Mouse (Mus musculus) heart, embryonic 11.5 days (tissue): ENCODE measurements at regions not wholly inside any gene's neighbourhood (a gene's known extent, or its start where the extent isn't known, plus 50 kb on each side); places are given as distances from the start of the nearest gene placed in this dataset.

Experiments used
- ATAC-seq: fragments of 200-750 bp; cut with Nextera tagmentation; replicated peaks from 2 replicates; pipeline ENCODE4 v1.8.0; 2017; ENCODE audit warnings: moderate library complexity; ENCODE audit not compliant: insufficient number of reproducible peaks, low FRiP score, low TSS enrichment
- H3K27ac ChIP-seq: fragments of 300-500 bp; sonication (generic); 2 replicates; pipeline ENCODE4 v1.5.1; 2014; ENCODE audit warnings: mild to moderate bottlenecking, low read depth, low read length
- H3K27me3 ChIP-seq: fragments of 300-500 bp; sonication (generic); 2 replicates; pipeline ENCODE4 v1.6.1; 2014; ENCODE audit warnings: mild to moderate bottlenecking, low read length, mixed read lengths; ENCODE audit not compliant: control insufficient read depth, insufficient read depth
- H3K36me3 ChIP-seq: fragments of 300-500 bp; sonication (generic); 2 replicates; pipeline ENCODE4 v1.6.1; 2014; ENCODE audit warnings: mild to moderate bottlenecking, low read length, moderate library complexity, mixed read lengths; ENCODE audit not compliant: control insufficient read depth, insufficient read depth
- H3K4me1 ChIP-seq: fragments of 300-500 bp; sonication (generic); 2 replicates; pipeline ENCODE4 v1.6.1; 2014; ENCODE audit warnings: low read length; ENCODE audit not compliant: control insufficient read depth, insufficient read depth
- H3K4me2 ChIP-seq: fragments of 300-500 bp; sonication (generic); 2 replicates; pipeline ENCODE4 v1.6.1; 2014; ENCODE audit warnings: mild to moderate bottlenecking, moderate library complexity
- H3K4me3 ChIP-seq: fragments of 300-500 bp; sonication (generic); 2 replicates; pipeline ENCODE4 v1.5.1; 2014; ENCODE audit warnings: low read depth, low read length
- H3K9ac ChIP-seq: fragments of 300-500 bp; sonication (generic); 2 replicates; pipeline ENCODE4 v1.6.1; 2014; ENCODE audit warnings: mild to moderate bottlenecking, low read depth, low read length, moderate library complexity
- H3K9me3 ChIP-seq: fragments of 300-500 bp; sonication (generic); replicated peaks from 2 replicates; pipeline ENCODE4 v1.6.1; 2016; ENCODE audit warnings: low read length; ENCODE audit not compliant: control insufficient read depth
- WGBS: fragments of 180-500 bp; shearing (Covaris S2); extraction: QIAGEN DNeasy Blood & Tissue Kit; methylation state at CpG from one replicate; pipeline ENCODE4 v1.1.7; 2014; ENCODE audit not compliant: insufficient replicate concordance; 5-methylcytosine and 5-hydroxymethylcytosine counted together

DNA sequence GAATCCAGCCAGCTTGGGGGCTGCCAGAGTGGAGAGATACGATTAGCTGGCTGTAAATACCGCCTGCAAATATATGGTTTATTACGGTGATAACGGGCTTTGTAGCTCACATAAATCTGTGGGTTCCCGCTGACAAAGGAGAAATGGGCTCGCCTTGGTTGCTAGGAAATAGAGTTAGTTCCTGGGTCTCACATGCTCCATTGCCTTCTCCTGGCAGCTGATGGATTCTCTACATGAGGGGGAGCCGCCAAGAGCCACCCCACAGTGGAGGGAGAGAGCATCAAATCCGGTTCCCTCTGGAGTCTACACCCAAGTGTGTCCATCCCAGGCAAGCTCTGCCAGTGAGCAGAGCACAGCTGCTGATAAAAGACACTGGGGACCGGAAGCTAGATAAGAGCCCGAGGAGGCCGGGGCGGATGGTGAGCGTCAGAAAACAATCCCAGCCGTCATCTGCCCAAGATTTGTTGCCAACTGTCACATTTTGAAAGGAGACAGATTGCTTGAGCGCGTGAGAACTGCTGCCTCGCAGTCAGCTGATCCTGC is 275.7 kb downstream of the Rybp start:
- Histone ChIP-seq H3K4me1 (peaks cover 19% of the 10 kb centered on the region), H3K27me3 (peaks cover 32% of the 10 kb centered on the region), H3K27ac (peak overlapping the region; percentile 7; the same call in 1 of the 2 replicates), H3K9me3 (no peaks in the 10 kb centered on the region), H3K4me2 (peak overlapping the region; percentile 39; the same call in 1 of the 2 replicates), H3K4me3 (no peak overlapping the region), H3K36me3 (no peaks in the 10 kb centered on the region), H3K9ac (no peak overlapping the region)
- 15% methylated on average over 17 of the region's 17 CpGs for WGBS
- peak; percentile 85 for ATAC-seq

DNA sequence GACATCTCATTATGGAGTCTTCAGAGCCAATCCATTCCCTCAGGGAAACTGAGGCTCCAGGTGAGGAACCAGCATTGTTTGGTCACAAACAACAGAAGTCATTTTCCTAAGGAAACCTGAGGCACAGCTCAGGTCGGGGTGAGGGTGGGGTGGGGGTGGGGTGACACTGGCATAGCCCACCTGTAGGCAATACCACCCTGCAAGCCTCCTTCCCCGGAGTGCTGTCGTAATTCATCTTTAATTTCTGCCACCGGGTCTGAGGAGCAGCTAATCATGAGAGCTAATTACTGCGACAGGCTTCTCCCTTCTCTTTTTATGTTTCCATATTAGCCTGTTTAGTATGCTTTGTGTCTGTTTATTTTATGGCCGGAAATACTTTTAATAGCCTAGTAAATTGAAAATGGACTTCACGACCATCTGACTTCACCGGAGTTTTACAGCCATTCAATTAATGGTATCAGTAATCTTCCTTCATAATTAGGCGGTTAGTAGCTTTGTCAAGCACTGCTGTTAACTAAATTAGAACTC is 276.3 kb downstream of the Rybp start:
- Histone ChIP-seq H3K4me3 (no peak overlapping the region), H3K4me2 (peak overlapping the region; percentile 39; the same call in 1 of the 2 replicates), H3K9me3 (no peaks in the 10 kb centered on the region), H3K27me3 (peaks cover 32% of the 10 kb centered on the region), H3K36me3 (no peaks in the 10 kb centered on the region), H3K4me1 (peaks cover 19% of the 10 kb centered on the region), H3K9ac (no peak overlapping the region), H3K27ac (peak overlapping the region; percentile 7; the same call in 1 of the 2 replicates)
- no peak for ATAC-seq
- 59% methylated on average over 9 of the region's 9 CpGs for WGBS

DNA sequence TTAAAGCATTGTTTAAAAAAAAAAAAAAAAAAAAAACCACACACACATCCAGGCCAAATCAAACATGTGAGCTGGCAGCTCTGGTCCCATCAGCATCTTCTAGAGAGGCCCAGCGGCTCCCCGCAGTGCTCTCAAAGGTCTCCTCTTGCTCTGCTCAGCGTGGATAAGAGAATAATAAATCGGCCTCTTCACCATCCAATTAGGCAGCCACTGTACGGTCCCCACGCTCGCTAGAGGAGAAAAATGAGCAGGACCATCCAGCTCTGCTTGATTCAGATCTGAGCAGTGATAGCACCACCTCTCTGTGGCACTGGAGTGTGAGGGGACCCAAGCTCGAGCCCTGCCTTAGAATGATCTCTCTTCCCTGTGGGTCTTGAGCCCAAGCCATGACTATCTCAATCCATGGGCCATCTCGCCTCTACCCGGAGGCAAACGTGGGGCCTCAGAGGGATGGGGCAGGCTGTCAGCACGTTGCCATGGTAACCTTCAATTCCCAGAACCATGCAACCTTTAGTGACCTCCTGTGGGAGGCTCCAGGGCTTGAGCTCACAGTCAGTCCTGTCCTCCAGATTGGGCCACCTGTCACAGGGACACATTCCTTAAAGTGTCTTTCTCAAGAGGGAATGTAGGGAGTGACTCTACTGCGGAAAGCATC is 273.6 kb upstream of the Prok2 start:
- Histone ChIP-seq H3K4me1 (peaks cover 5% of the 10 kb centered on the region; the same call in 1 of the 2 replicates), H3K9me3 (no peaks in the 10 kb centered on the region), H3K9ac (no peak overlapping the region), H3K27ac (no peak overlapping the region), H3K36me3 (no peaks in the 10 kb centered on the region), H3K27me3 (peaks cover 71% of the 10 kb centered on the region), H3K4me2 (no peak overlapping the region), H3K4me3 (no peak overlapping the region)
- ATAC-seq, result no peak
- WGBS, result 59% methylated on average over 13 of the region's 13 CpGs

DNA sequence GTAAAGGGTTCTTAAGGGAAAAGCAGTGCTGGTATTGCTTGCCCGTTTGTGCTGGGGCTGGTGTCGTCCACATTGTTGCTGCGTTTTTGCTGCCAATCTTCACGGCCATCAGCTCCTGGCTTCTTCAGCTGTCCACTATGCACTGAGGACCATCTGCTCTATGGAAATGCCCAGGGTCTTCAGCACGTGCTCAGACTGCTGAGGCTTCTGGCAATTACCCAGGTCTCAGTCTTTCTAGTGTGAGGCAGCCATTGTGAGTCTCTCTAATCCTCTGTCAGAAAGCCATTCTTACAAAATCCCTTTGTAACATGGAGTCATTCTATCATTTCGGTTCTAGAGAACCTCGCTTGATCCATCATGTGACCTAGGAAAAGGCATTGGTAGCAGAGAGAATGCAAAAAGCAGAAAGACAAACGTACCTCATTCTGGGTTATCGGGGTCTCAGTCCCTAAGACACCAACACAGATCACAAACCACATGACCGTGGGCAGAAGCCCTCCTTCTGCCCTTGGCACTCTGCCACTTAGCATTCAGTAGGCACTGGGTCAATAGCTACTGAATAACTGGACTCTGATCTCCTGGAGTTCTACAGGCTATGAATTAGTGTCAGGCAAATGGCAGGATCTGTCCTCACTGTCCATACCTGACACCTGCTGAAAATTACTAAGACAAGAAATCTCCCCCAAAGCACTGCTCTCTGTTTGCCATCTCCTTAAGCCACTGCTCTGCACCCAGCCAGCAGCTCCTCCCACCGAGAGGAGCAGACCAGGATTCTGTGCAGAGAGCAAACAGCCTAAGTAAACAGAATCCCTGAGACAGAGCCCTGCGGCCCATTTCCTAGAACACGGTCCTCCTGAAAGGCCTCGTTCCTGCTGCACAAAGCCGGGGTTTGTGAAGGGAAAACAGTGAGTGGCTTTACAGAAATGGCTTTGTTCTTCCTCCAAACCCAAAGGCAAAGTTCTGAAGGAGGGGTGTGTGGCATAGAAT is 270.1 kb upstream of the Prok2 start:
- 56% methylated on average over 15 of the region's 15 CpGs for WGBS
- H3K36me3 ChIP-seq, result no peaks in the 10 kb centered on the region
- H3K27me3 ChIP-seq, result peaks cover 56% of the 10 kb centered on the region
- H3K4me1 ChIP-seq, result peaks cover 27% of the 10 kb centered on the region
- no peaks in the 10 kb centered on the region for H3K9me3 ChIP-seq
- no peak overlapping the region for H3K27ac ChIP-seq
- no peak overlapping the region for H3K9ac ChIP-seq
- H3K4me3 ChIP-seq, result no peak overlapping the region
- ATAC-seq, result no peak
- H3K4me2 ChIP-seq, result no peak overlapping the region

DNA sequence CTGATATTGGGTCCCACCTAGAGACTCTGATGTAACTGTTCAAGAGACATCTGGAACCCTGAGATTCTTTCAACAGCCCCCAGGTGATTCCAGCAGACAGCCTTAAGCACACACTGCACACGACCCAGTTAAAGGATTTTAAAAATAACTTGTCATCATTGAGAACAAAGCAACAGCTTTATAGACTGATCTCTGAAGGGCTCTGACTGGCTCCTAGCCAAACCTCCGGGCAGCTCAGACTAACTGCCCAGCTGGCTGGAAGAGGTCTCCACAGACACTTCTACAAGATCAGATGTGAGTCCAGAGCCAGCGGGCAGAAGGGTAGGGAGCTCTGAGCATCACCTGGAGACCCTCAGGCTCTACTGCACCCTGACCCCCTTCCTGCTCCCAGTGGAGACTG is 267.8 kb upstream of the Prok2 start:
- H3K27me3 ChIP-seq, result peaks cover 39% of the 10 kb centered on the region
- H3K4me3 ChIP-seq, result no peak overlapping the region
- H3K36me3 ChIP-seq, result no peaks in the 10 kb centered on the region
- H3K4me2 ChIP-seq, result no peak overlapping the region
- WGBS, result 29% methylated on average over 3 of the region's 3 CpGs
- H3K9ac ChIP-seq, result no peak overlapping the region
- peaks cover 33% of the 10 kb centered on the region for H3K4me1 ChIP-seq
- H3K27ac ChIP-seq, result no peak overlapping the region
- H3K9me3 ChIP-seq, result no peaks in the 10 kb centered on the region
- ATAC-seq, result no peak

DNA sequence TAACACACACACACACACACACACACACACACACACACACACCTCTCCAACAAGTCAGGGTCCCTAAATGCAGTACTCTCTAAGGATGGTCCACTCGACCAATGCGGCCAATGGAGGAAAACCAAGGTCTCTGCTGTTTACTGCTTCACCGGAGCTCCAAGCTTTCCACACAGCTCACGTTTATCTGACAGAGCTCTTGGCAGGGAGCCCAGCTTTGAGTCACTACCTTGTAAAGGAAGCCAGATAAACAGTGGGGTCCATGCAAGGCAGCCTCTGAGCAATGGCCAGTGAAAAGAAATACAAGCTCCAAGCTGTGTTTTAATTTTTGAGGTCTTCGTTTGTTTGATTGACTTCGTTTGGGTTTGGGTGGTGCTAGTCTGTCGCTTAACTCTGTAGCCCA is 264.9 kb upstream of the Prok2 start:
- Histone ChIP-seq H3K4me1 (peaks cover 33% of the 10 kb centered on the region), H3K27ac (peak overlapping the region; percentile 75), H3K4me2 (no peak overlapping the region; the same call in 1 of the 2 replicates), H3K9ac (no peak overlapping the region), H3K36me3 (no peaks in the 10 kb centered on the region), H3K4me3 (no peak overlapping the region), H3K27me3 (peaks cover 28% of the 10 kb centered on the region), H3K9me3 (no peaks in the 10 kb centered on the region)
- ATAC-seq, result peak; percentile 83
- 25% methylated on average over 7 of the region's 7 CpGs for WGBS

DNA sequence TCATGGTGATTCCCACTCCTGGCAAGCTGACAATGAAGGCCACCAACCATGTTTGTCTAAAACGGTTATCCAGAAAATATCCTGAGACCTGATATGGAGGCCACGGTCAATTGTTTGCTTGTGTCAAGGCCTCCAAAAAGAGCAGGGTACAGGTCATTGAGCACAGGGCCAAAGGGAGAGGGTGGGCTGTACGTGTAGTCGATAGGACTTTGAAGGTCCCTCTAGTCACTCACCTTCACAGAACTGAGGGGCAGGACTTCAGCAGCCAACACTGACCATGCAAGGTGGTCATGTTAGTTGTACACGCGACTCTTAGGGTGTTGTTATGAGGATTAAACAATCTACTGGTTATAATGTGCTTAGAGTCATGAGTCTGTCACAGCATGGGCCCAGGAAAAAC is 264.4 kb upstream of the Prok2 start:
- Histone ChIP-seq H3K27ac (peak overlapping the region; percentile 22; the same call in 1 of the 2 replicates), H3K4me2 (no peak overlapping the region), H3K36me3 (no peaks in the 10 kb centered on the region), H3K9ac (no peak overlapping the region), H3K9me3 (no peaks in the 10 kb centered on the region), H3K4me3 (no peak overlapping the region), H3K27me3 (peaks cover 28% of the 10 kb centered on the region), H3K4me1 (peaks cover 38% of the 10 kb centered on the region)
- WGBS, result 72% methylated on average over 6 of the region's 6 CpGs
- ATAC-seq, result no peak

DNA sequence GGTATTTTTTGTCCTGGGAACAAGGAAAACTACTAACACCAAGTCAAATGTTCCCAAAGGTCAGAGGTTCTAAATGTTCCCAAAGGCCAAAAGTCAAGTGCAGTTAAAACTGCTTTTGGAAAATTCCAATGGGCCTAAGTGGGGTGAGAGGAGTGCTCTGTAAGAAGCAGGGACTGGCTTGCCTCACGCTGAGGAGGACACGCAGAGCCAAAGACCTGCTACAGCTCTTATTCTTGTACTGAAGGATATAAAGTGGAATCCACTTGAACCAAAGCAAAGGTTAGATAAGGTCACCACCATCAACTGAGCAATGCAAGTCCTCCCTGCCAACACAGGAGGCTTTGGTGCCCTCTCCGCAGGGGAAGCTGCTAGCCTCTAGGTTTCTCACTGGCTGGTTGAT is 260.3 kb upstream of the Prok2 start:
- Histone ChIP-seq H3K36me3 (no peaks in the 10 kb centered on the region), H3K4me2 (no peak overlapping the region), H3K4me3 (no peak overlapping the region), H3K27ac (no peak overlapping the region), H3K9me3 (no peaks in the 10 kb centered on the region), H3K27me3 (peaks cover 59% of the 10 kb centered on the region), H3K4me1 (peaks cover 29% of the 10 kb centered on the region), H3K9ac (no peak overlapping the region)
- ATAC-seq, result no peak
- WGBS, result 40% methylated on average over 3 of the region's 3 CpGs
